Mouse (Mus musculus): Measurements from ENCODE around the gene Lrrfip1. TPM values are rescaled to one million over a fixed set of nuclear protein-coding genes. Genes with fewer than 3 reads are reported as not detected.

The Lrrfip1 gene
- total RNA-seq (2015), result 70.8 and 70.9 TPM in 2 replicates
- 121 and 127 TPM in 2 replicates for total RNA-seq (2017)

DNA sequence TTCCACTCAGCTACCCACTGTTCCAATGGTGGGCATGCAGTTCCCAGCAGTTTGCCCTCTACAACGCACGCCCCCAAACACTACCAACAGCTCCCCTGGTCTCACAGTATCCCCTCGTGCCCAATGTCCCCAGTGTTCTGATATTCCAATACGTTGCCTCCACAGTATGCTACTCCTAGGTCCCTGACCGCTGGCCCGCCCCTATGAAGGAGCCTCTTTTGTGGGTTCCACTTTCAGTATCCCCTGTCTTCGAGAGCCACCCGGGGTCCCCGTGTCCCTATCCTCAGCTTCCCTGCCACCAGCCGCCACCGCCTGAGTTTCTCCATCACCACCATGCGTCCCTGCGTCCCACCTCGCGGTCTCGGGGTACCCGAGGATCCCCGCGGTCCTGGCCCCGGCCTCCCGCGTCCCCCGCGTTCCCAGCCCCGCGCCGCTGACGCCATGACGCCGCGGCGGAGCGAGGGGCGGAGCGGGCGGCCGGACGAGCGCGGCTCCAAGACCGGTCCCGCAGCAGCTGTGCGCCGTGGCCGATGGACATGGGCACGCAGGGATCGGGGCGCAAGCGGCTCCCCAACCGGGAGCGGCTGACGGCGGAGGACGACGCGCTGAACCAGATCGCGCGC, at the start of gene Lrrfip1:
Gene Lrrfip1, plus strand, starts transcription at position 470 of the 623 bp plus-strand sequence.
- ATAC-seq (replicated peaks; ENCODE audit: poor library complexity), result peak; percentile 38

DNA sequence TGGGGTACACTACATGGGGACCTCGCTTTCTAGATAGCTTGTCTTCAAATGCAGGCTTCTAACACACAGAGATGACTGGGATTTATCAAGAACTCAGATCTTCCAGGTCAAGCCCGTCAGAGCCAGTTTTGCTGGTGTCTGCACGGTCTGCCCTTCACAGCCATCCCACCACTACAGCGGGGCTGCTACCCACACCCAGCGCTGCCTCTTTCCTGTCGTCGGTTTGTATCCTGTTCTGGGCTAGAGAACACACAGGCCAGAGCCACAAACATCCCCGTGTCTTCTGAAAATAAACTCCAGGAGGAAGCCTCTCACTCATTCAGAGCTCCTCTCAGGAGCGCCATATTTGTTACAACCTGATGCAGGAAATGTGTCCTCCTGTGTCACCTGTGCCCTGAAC, 49.2 kb upstream of the Lrrfip1 start:
- ATAC-seq (replicated peaks; ENCODE audit: poor library complexity), result no peak

DNA sequence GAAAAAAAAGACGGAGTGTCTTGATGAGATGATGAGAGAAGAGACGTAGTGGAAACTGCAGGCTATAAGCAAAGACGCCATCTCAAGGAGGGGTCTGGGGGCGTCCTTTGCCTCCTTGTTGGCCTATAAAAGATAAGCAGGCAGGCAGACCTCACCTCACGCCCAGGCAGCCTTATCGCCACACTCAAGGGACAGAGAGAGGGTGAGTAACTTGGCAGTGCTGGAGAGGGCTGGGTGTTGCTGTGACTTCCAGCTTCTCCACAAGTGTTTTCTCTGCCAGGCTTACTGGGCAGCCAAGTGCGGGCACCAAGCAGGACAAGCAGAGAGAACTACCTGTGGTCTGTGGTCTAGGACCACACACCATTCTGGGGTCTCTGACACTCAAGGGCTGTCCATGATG, 46.9 kb upstream of the Lrrfip1 start:
- ATAC-seq (replicated peaks; ENCODE audit: poor library complexity), result 0 out of 2 replicates have a peak, but pooled peaks have one; percentile 12

DNA sequence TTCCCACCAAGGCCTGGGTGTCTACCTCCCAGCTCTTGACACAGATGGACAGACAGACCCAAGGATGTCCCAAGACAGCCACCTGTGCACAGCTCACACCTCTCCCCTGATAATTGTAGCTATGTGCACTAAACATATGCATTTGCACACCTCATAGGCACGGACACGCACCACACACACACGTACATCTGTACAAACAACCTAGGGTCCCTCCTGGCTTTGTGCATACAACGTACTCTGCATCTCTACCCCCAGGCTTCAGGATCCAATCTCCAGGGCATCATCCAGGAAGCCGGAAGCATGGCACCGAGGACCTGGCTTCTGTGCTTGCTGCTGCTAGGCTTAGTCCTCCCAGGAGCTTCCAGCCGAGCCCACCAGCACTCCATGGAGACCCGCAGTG, 45.7 kb upstream of the Lrrfip1 start, which contains the start of gene Prlh:
Gene Prlh, plus strand, starts transcription at position 301 of the 400 bp plus-strand sequence.
- ATAC-seq (replicated peaks; ENCODE audit: poor library complexity), result no peak

DNA sequence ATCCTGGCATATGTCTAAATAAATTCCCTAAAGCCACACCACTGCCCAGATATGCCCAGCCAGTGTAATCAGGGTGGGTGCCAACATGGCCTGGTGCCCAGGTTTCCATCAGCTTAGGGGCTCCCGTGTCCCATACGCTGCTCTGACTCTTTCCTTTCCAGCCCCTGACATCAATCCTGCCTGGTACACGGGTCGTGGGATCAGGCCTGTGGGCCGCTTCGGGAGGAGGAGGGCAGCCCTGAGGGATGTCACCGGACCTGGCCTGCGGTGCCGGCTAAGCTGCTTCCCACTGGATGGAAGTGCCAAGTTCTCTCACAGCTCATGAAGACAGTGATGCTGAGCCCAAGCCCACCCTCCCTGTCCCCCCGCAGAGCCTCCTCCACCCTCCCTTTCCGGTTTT, 44.8 kb upstream of the Lrrfip1 start:
- no peak for ATAC-seq (replicated peaks; ENCODE audit: poor library complexity)

DNA sequence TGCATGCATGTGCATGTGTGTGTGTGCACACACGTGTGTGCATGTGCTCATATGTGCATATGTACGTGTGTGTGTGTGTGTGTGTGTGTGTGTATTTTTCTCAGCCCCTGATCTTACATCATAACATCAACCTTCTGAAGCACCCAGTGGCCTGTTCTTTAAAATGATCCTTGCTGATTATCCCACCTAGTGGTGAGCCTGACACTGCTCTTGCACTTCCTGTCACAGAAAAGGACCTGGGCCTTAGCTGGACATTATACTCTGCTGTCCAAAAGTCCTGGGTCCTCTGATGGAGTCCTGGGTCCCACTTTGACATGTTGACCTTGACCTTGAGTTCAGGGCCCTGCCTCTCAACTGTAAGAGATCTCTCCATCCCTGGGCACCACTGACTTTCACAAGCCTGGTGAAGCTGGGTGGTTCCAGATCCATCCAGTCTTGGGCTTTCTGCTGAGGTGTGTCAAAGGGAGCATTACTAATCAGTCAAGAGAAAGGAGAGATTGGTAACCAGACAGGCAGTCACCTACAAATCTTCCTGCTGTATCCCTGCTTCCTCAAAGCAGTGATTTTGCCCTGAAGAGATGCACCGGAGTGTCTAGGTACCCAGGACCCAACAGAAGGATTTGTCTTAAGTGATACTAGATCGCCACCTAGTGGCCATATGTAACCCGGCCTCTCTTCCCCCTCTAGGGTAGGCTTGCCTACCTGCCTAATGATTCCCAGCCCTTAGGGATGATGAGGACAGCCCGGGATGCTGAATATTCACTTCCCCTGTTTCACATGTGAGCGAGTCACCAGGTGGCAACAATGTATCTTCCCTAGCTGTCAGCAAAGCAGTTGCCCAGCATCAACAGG, 42.1 kb upstream of the Lrrfip1 start:
- ATAC-seq (replicated peaks; ENCODE audit: poor library complexity), result peak; percentile 86

DNA sequence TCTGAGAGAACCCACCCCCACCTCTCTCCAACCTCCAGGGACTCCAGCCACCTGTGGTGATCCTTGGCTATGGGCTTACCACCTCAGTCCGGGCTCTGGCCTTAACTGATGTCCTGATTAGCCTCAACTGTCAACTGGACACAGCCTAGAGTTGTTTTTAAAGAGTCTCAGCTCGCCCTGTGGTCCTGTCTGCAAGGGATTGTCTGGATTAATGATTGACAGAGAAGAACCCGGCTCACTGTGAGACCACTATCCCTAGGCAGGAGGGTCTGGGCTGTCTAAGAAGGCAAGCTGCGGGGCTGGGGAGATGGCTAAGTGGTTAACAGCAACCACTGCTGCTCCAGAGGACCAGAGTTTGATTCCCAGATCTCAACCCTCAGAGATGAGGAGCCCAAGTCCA, 36.0 kb upstream of the Lrrfip1 start:
- no peak for ATAC-seq (replicated peaks; ENCODE audit: poor library complexity)

DNA sequence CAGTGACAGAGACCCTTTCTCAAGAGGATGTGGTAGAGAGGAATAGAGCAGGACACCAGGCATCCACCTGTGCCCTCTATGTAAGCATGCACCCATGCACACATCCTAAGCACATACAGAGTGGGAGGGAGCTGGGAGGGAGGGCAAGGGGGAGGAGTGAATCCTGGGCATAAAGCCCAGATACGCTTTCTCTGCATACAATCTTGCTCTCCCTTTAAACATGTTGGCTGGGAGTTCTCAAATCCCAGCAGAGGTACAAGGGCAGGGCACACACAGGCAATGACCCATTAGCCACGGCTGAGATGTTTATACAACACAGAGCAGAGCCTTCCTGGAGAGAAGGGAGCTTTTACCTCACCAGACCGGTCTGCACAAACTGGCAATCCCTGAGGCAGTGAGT, 35.5 kb upstream of the Lrrfip1 start:
- ATAC-seq (replicated peaks; ENCODE audit: poor library complexity), result no peak

DNA sequence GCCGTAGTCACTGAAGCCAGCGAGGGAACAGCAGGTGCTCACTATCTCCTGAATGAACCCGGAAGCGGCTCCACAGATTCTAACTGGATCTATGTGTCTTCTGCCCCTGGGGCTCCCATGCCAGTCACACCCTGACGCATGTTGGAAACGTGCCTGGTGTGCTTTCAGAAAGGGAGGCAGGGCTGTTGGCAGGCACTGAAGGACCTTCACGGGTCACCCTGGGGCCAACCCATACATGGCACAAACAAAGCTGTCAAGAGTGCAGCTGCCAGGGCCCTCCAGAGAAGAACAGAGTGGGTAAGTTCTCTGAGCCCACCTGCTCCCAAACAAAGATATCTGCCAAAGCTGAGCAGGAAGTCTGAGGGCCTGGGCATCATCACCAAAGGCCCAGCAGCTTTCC, 31.0 kb upstream of the Lrrfip1 start:
- ATAC-seq (replicated peaks; ENCODE audit: poor library complexity), result no peak

DNA sequence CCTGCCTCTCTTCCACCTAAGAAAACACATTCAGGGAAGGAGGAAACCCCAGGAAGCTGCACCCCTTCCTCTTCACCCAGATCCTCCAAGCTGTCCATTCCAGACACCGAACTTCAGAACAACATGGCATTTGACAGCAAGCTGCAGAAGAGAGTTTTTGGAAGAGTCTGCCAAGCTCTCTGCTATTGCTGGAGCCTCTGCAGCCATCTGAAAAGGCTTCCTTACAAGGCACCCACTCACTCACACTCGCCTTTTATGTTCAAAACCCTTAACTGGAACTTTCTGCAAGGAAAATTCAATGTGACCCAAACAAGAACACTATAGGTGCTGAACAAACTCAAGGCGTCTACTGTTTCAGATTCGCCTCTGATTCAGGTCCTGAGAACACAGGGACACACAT, 29.9 kb upstream of the Lrrfip1 start:
- ATAC-seq (replicated peaks; ENCODE audit: poor library complexity), result no peak

DNA sequence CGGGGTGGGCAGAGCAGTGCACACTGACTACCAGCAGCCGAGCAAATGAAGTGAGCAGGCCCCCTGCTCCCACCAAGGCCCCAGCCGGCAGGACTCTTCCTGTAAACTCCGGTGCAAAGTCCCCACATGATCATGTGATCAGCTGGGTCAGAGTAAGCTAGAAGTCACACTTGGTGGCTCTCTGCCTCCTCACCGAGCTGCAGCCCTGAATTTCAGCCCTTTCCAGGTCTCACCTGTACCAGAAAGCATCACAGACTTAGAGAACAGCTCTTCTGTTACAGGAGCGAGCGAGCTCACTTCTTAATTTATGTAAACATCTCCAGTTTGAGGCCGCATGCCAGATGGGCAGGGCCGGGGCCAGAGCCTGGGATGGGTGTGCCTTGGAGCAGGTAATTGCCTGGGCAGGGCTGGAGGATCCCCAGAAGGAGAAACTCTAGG, 29.2 kb upstream of the Lrrfip1 start, which contains the start of gene Rab17:
Gene Rab17, minus strand, starts transcription at position 315 of the 438 bp plus-strand sequence.
- 0 out of 2 replicates have a peak, but pooled peaks have one; percentile 7 for ATAC-seq (replicated peaks; ENCODE audit: poor library complexity)

DNA sequence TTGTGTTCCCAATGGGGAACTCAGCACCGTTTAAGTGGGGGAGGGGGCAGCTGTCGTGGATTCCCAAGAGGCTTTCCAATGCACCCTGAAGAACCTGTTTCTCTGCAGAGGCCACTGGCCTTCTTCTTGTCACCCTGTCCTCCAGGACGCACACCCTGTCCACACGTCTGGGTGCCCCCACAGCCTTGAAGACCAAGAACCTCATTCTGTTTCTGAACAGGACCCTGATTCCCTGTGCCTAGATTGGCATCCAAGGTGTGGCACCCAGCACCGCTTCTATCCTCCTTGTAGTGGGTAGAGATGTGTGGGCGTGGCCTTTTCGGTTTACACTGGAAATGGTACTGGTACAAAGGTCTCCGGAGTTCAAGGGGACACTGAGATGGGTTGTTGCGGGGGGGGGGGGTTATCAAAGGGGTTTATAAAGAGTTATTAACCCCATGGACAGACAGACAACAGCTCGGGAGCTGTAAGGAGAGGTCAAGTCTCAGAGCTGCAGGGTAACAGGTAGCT, 28.6 kb upstream of the Lrrfip1 start:
- no peak for ATAC-seq (replicated peaks; ENCODE audit: poor library complexity)

DNA sequence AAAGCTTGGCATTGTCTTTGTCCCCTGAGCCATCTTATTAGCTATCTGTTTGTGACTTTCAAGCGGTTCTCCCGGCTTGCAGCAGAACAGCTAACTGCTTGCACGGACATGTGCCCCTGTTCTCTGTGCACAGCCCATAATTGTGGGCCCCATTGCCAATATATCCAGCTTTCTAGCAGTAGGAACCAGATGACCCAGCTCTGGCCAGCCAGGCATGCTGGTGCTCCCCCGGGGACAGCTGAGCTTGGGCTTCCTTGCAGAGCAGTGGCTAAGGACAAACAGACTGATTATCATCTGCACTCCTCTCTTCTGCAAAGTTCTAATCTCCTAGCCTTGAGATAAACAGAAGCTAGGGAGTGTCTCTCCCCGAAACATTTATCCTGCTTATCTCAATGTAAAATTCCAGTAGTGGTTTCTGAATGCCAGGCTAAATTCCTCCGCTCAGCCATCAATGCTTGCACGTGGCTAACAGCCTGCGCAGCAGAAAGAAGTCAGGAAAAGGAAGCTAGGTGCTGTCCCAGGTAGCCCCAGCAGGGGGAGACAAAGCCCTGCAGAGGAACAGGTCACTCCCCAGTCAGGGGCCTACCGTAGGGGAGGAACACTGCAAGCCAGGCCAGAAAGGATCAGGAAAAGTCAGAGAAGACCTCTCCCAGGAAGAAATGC, 25.5 kb upstream of the Lrrfip1 start:
- peak; percentile 86 for ATAC-seq (replicated peaks; ENCODE audit: poor library complexity)

DNA sequence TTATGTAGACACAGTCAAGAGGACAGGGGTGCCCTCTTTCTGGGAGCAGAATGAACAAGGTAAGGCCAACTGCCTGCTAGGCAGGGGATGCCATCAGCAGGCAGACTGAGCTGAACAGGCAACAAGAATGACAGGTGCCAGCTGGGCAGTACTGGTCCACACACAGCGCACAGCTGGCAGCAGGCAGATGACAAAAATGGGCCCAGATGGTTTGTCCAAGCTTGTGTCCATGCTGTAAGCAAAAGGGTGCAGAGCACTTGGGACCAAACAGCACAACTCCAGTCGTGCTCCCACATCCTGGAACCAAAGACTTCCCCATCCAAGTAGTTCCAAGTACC, 25.0 kb upstream of the Lrrfip1 start:
- peak; percentile 5; the same call in 1 of the 2 replicates for ATAC-seq (replicated peaks; ENCODE audit: poor library complexity)

DNA sequence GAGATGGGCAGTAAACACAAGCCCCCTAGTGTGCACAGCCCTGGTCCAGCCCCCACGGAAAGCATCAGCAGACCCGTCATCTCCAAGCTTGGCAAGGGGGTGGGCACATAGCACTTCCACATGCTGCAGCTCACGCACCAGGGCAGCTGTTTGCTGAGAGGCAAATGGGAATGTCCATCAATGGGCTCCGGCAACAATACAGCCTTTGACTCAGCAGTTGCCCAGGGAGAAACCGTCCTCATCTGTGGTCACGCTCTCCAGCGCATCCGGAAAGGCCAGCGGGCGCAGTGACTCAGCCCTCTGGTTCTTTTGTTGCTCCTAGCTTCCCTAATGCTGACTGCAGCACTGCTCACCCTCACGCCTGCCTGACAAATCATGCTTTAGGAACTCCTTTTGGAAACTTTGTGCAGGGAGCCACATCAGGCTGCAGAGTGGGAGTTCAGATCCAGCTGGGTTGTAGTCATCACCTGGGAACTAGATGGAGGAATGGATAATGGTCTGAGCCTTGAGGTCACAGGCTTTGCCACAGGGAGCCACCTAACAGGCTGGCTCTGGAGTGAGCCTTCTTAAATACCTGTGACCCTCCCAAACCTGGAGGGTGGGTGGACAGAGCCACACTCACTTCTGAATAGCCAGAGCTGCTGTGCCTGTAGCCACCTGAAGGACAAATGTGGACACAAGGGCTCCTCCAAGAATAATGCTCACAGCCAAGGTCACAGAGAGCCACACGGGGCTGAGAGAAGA, 23.5 kb upstream of the Lrrfip1 start:
- peak; percentile 82 for ATAC-seq (replicated peaks; ENCODE audit: poor library complexity)

DNA sequence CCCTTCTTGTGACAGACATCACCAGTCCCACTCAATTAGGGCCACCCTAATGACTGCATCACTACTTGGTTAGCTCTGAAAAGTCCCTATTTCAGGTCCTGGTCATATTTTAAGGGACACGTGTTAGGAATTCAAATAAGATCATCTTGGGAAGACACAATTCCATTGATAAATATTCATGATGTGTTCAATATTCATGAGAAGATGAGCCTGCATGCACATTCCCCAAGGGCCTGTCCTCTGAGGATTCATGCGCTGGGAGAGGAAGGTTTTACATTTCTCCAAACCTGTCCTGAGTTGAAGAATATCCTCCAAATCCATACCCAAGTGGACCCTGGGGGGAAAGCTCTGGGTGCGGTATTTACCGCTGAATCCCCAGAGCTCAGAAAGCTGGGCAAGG, 22.6 kb upstream of the Lrrfip1 start:
- ATAC-seq (replicated peaks; ENCODE audit: poor library complexity), result no peak

DNA sequence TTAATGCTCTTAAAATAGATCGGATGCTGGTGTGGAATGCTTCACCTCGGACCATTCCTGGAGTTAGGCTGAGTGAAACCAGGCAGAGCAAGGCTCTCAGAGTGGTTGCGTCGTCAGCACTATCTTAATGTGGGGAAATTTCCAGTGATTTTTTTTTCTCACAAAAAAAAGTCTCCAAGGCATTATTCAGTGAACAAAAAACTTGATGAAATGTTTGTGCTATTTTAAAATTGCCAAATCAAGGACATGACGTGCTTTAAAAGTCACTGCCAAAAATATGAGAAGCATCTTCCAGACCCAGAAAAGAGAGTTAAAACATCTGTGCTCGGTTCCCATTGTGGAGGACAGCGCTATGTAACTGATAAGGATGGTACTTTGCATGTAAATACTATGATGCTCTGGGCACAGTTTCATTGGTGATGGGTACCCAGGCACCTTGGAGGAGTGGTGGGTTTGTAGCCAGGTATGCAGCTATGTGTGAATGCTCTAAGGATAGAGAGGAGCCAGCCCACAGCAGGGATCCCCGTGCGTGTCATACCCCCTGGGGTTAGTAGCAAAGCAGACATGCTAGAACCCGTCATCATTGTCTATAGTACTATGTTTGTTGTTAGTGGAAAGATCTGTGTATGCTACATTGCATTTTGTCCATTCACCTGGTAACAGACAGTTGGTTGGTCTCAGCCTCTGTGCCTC, 17.8 kb upstream of the Lrrfip1 start:
- ATAC-seq (replicated peaks; ENCODE audit: poor library complexity), result no peak

DNA sequence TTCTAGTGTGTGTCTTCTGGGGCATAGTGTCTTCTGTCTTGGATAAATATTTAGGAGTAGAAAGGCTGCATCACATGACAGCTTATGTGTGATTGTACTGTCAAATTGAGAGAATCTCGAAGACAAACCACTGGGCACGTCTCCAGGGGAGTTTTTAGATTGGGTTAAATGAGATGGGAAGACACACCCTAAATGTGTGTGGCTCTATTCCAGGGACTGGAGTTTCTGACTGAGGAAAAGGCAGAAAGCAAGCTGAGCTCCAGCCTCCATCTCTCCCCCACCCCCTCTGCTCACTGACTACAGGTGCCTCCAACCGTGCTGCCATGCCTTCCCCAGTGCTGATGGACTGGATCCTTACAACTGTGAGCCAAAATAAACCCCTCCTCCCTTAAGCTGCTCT, 17.2 kb upstream of the Lrrfip1 start:
- no peak for ATAC-seq (replicated peaks; ENCODE audit: poor library complexity)

DNA sequence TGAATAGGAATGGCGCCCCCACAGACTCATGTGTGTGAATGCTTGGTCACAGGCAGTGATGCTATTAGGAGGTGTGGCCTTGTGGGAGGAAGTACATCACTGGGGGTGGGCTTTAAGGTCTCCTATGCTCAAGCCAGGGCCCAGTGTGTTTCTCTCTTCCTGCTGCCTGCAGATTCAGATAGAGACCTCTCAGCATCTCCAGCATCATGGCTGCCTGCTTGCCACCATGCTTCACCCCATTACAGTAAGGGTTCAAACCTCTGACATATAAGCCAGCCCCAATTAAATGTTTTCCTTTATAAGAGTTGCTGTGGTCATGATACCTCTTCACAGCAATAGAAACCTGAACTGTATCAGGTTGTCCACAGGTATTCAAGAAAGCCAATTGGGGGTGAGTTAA, 2.6 kb upstream of the Lrrfip1 start:
- no peak for ATAC-seq (replicated peaks; ENCODE audit: poor library complexity)

DNA sequence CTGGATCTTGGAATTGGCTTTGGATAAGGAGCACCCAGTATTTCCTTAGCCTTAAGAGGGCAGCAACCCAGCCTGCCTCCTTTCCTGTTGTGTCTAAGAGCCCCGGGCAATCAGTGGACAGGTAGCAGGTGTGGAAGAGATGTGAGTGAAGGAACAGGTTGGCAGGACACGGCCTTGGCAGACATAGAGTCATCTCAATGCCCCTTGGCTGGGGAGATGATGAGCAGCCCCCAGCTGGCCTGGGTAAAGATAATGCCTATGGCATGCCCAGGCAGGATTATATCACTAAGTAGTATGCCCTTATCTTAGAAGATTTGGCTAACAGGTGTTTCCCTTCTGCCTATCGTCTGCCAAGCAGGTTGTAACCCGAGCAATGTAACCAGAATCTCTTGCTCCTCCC, 1.4 kb upstream of the Lrrfip1 start:
- ATAC-seq (replicated peaks; ENCODE audit: poor library complexity), result peak; percentile 35; the same call in 1 of the 2 replicates

Data from megakaryocyte progenitor cell, adult 5-6 weeks (primary cell).